Mouse (Mus musculus) kidney, adult 2 months (tissue): ENCODE measurements around the gene Tmem176a. TPM values are rescaled to one million over a fixed set of nuclear protein-coding genes. Genes with fewer than 3 reads are reported as not detected.
A peak's percentile ranks its signal among the peaks of the same experiment; 100 is the strongest.

Experiments
- DNase-seq: peaks from one replicate; pipeline ENCODE4 v3.0.0; 2021
- H3K27ac ChIP-seq: fragments of 200-500 bp; 2 replicates; pipeline ENCODE4 v1.5.1; 2012; ENCODE audit warnings: low read depth, low read length, control low read depth, inconsistent platforms; ENCODE audit not compliant: insufficient read depth
- H3K27me3 ChIP-seq: fragments of 200-500 bp; replicated peaks from 2 replicates; pipeline ENCODE4 v1.6.1; 2012; ENCODE audit warnings: mild to moderate bottlenecking, moderate library complexity, low read length, inconsistent platforms; ENCODE audit not compliant: control insufficient read depth, insufficient read depth
- H3K36me3 ChIP-seq: fragments of 200-500 bp; 2 replicates; pipeline ENCODE4 v1.6.1; 2012; ENCODE audit warnings: mild to moderate bottlenecking, moderate library complexity, low read length, inconsistent platforms; ENCODE audit not compliant: control insufficient read depth, insufficient read depth
- H3K4me1 ChIP-seq: fragments of 200-500 bp; 2 replicates; pipeline ENCODE4 v1.6.1; 2011; ENCODE audit warnings: low read length; ENCODE audit not compliant: control insufficient read depth, insufficient read depth
- H3K4me3 ChIP-seq: fragments of 200-500 bp; 2 replicates; pipeline ENCODE4 v1.5.1; 2011; ENCODE audit warnings: mild to moderate bottlenecking, low read depth, low read length, control low read depth; ENCODE audit not compliant: insufficient read depth
- CTCF ChIP-seq: fragments of 200-500 bp; conservative IDR thresholded peaks from 2 replicates; pipeline ENCODE4 v1.5.1; 2011; ENCODE audit warnings: low read depth, mild to moderate bottlenecking, control low read depth, low read length, moderate library complexity, mixed read lengths; ENCODE audit not compliant: insufficient read depth, insufficient read length
- POLR2A ChIP-seq: fragments of 200-500 bp; IDR thresholded peaks from one replicate; pipeline ENCODE4 v1.6.1; 2011; ENCODE audit warnings: low read depth, low read length, control low read depth
- WGBS: fragments of 180-500 bp; shearing (Covaris S2); methylation state at CpG from one replicate; pipeline ENCODE4 v1.1.7; 2018; 5-methylcytosine and 5-hydroxymethylcytosine counted together
- polyA plus RNA-seq: library from polyadenylated mRNA; depleted of rRNA; stranded (reverse); fragments of >200 nt; gene quantifications from 2 replicates; pipeline ENCODE4 v1.2.3, GENCODE M21; 2012

Gene Tmem176a
- polyA plus RNA-seq, 1 experiment = 544 TPM

GRCm38 (mm10) chr6:48845086-48845485 is 4.4 kb downstream of the Tmem176a start:
- 0 out of 2 replicates have a peak, but pooled peaks cover 5% of the 10 kb centered on the region for H3K4me1 ChIP-seq
- TF ChIP-seq CTCF (no peak), POLR2A (no peak)
- H3K36me3 ChIP-seq = peaks cover 6% of the 10 kb centered on the region; the same call in 1 of the 2 replicates
- no peak overlapping the region for H3K27ac ChIP-seq
- no peak overlapping the region for H3K4me3 ChIP-seq
- WGBS = 84% methylated on average over 4 of the region's 4 CpGs
- DNase-seq = no peak
- no peaks in the 10 kb centered on the region for H3K27me3 ChIP-seq

- 3% methylated on average over 29 of the region's 29 CpGs for WGBS
Observed at GRCm38 (mm10) chr6:48851820-48852491, 11.2 kb downstream of the Tmem176a start.

GRCm38 (mm10) chr6:48854155-48854554 is 13.4 kb downstream of the Tmem176a start:
- 97% methylated on average over 2 of the region's 2 CpGs for WGBS
- H3K36me3 ChIP-seq = no peaks in the 10 kb centered on the region
- no peaks in the 10 kb centered on the region for H3K27me3 ChIP-seq
- TF ChIP-seq CTCF (0 out of 2 replicates have a peak, but pooled peaks have one; percentile 1), POLR2A (no peak)
- H3K4me3 ChIP-seq = no peak overlapping the region
- DNase-seq = no peak
- peaks cover 8% of the 10 kb centered on the region for H3K4me1 ChIP-seq
- H3K27ac ChIP-seq = no peak overlapping the region

More at GRCm38 (mm10) chr6:48851820-48852491, 11.2 kb downstream of the Tmem176a start:
- H3K27me3 ChIP-seq = no peaks in the 10 kb centered on the region
- peak overlapping the region; percentile 62 for H3K27ac ChIP-seq
- no peak for TF ChIP-seq POLR2A
- TF ChIP-seq CTCF = no peak
- H3K4me1 ChIP-seq = peaks cover 5% of the 10 kb centered on the region; the same call in 1 of the 2 replicates
- peak; percentile 73 for DNase-seq
- peak overlapping the region; percentile 52 for H3K4me3 ChIP-seq
- H3K36me3 ChIP-seq = no peaks in the 10 kb centered on the region

- H3K36me3 ChIP-seq = no peaks in the 10 kb centered on the region
- peaks cover 17% of the 10 kb centered on the region for H3K4me1 ChIP-seq
- no peaks in the 10 kb centered on the region for H3K27me3 ChIP-seq
- DNase-seq = peak; percentile 72
- peak overlapping the region; percentile 48; the same call in 1 of the 2 replicates for H3K27ac ChIP-seq
- TF ChIP-seq CTCF = no peak
- 37% methylated on average over 8 of the region's 8 CpGs for WGBS
- no peak overlapping the region for H3K4me3 ChIP-seq
Observed at GRCm38 (mm10) chr6:48857613-48858302, 17.0 kb downstream of the Tmem176a start.

GRCm38 (mm10) chr6:48860130-48860815 is 19.6 kb downstream of the Tmem176a start:
- peaks cover 32% of the 10 kb centered on the region for H3K4me1 ChIP-seq
- DNase-seq = peak; percentile 86
- H3K4me3 ChIP-seq = no peak overlapping the region
- WGBS = 10% methylated on average over 23 of the region's 23 CpGs
- peak; percentile 93 for TF ChIP-seq CTCF
- no peak for TF ChIP-seq POLR2A
- H3K27ac ChIP-seq = peak overlapping the region; percentile 37
- H3K27me3 ChIP-seq = no peaks in the 10 kb centered on the region
- H3K36me3 ChIP-seq = no peaks in the 10 kb centered on the region

GRCm38 (mm10) chr6:48860851-48861250 is 20.1 kb downstream of the Tmem176a start:
- TF ChIP-seq POLR2A (no peak), CTCF (no peak)
- Histone ChIP-seq H3K27ac (peak overlapping the region; percentile 37), H3K36me3 (no peaks in the 10 kb centered on the region), H3K27me3 (no peaks in the 10 kb centered on the region), H3K4me3 (no peak overlapping the region), H3K4me1 (peaks cover 37% of the 10 kb centered on the region)
- DNase-seq = no peak
- WGBS = 78% methylated on average over 1 of the region's 1 CpGs
